Mouse (Mus musculus): ENCODE data around the gene Acads. TPM values are rescaled to one million over a fixed set of nuclear protein-coding genes. Genes with fewer than 3 reads are reported as not detected.
A peak's percentile ranks its signal among the peaks of the same experiment; 100 is the strongest.

The Acads gene
- polyA plus RNA-seq, 1 experiment = 220 TPM

DNA sequence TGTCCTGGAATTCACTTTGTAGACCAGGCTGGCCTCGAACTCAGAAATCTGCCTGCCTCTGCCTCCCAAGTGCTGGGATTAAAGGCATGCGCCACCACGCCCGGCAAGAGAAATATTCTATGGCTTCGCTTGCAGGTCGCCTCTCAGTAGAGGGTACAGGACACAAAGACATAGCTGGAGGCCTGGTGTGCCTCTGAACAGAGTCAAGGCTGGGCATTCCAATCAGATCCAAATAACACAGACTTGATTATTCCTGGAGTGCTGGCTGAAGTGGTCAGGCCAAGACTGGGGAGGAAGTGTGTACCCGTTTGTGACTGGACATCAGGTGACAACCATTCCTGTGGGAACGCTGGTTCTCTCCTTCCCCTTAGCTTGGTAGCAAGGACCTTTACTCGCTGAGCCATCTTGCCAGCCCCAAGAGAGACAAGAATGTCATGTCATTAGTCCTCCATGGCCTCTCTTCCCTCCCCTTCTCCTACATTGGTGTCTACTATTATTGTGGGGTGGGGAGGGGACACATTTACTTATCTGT is 23.1 kb upstream of the Acads start:
- DNase-seq = no peak
- 89% methylated on average over 9 of the region's 9 CpGs for WGBS

GRCm38 (mm10) chr5:115140726-115141125 is 21.6 kb upstream of the Acads start:
- TF ChIP-seq CTCF (conservative IDR thresholded peaks at IDR 0.05; ENCODE audit: insufficient read depth, insufficient read length, low read depth, low read length) (no peak), POLR2A (IDR thresholded peaks at IDR 0.05; ENCODE audit: low read depth, low read length) (no peak)
- WGBS = 67% methylated on average over 3 of the region's 3 CpGs
- Histone ChIP-seq H3K27ac (ENCODE audit: insufficient read depth, low read depth, low read length) (no peak overlapping the region), H3K36me3 (ENCODE audit: control insufficient read depth, insufficient read depth, low read length) (peaks cover 1% of the 10 kb centered on the region; the same call in 1 of the 2 replicates), H3K4me3 (ENCODE audit: insufficient read depth, low read depth, low read length) (no peak overlapping the region), H3K4me1 (ENCODE audit: control insufficient read depth, insufficient read depth, low read length) (no peaks in the 10 kb centered on the region; the same call in 1 of the 2 replicates), H3K27me3 (replicated peaks; ENCODE audit: control insufficient read depth, insufficient read depth, low read length) (no peaks in the 10 kb centered on the region)
- peak; percentile 59 for DNase-seq

More for the DNA sequence above, 23.1 kb upstream of the Acads start:
- no peak for TF ChIP-seq CTCF (conservative IDR thresholded peaks at IDR 0.05; ENCODE audit: insufficient read depth, insufficient read length, low read depth, low read length)
- TF ChIP-seq POLR2A (IDR thresholded peaks at IDR 0.05; ENCODE audit: low read depth, low read length) = no peak
- Histone ChIP-seq H3K36me3 (ENCODE audit: control insufficient read depth, insufficient read depth, low read length) (peaks cover 3% of the 10 kb centered on the region; the same call in 1 of the 2 replicates), H3K4me3 (ENCODE audit: insufficient read depth, low read depth, low read length) (no peak overlapping the region), H3K27me3 (replicated peaks; ENCODE audit: control insufficient read depth, insufficient read depth, low read length) (no peaks in the 10 kb centered on the region), H3K27ac (ENCODE audit: insufficient read depth, low read depth, low read length) (no peak overlapping the region), H3K4me1 (ENCODE audit: control insufficient read depth, insufficient read depth, low read length) (peaks cover 5% of the 10 kb centered on the region; the same call in 1 of the 2 replicates)

DNA sequence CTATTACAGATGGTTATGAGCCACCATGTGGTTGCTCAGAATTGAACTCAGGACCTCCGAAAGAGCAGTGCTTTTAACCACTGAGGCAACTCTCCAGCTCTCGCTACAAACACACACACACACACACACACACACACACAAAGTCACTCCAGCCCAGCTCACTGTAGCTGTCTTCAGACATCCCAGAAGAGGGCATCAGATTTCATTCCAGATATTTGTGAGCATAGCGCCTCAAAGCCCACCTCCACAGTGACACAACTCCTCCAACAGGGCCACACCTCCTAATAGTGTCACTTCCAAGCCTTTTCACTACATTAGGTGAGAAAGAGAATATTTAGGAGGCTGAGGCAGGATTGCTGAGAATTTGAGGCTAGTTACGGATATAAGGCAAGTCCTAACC is 20.0 kb upstream of the Acads start:
- H3K27me3 ChIP-seq (replicated peaks; ENCODE audit: control insufficient read depth, insufficient read depth, low read length) = no peaks in the 10 kb centered on the region

GRCm38 (mm10) chr5:115134234-115135165 is 15.4 kb upstream of the Acads start, which contains the start of gene Unc119b:
Unc119b (minus strand) TSS chr5:115134975.
- TF ChIP-seq CTCF (conservative IDR thresholded peaks at IDR 0.05; ENCODE audit: insufficient read depth, insufficient read length, low read depth, low read length) (no peak), POLR2A (IDR thresholded peaks at IDR 0.05; ENCODE audit: low read depth, low read length) (no peak)
- Histone ChIP-seq H3K4me1 (ENCODE audit: control insufficient read depth, insufficient read depth, low read length) (peaks cover 16% of the 10 kb centered on the region), H3K27me3 (replicated peaks; ENCODE audit: control insufficient read depth, insufficient read depth, low read length) (no peaks in the 10 kb centered on the region), H3K36me3 (ENCODE audit: control insufficient read depth, insufficient read depth, low read length) (peaks cover 1% of the 10 kb centered on the region; the same call in 1 of the 2 replicates), H3K4me3 (ENCODE audit: insufficient read depth, low read depth, low read length) (peak within 1 kb of the TSS; percentile 98), H3K27ac (ENCODE audit: insufficient read depth, low read depth, low read length) (peak within 1 kb of the TSS; percentile 73)
- under 1% methylated on average over 76 of the region's 81 CpGs for WGBS
- peak; percentile 93 for DNase-seq

More for the DNA sequence above, 20.0 kb upstream of the Acads start:
- Histone ChIP-seq H3K4me3 (ENCODE audit: insufficient read depth, low read depth, low read length) (no peak overlapping the region), H3K4me1 (ENCODE audit: control insufficient read depth, insufficient read depth, low read length) (no peaks in the 10 kb centered on the region; the same call in 1 of the 2 replicates), H3K36me3 (ENCODE audit: control insufficient read depth, insufficient read depth, low read length) (peaks cover 1% of the 10 kb centered on the region; the same call in 1 of the 2 replicates), H3K27ac (ENCODE audit: insufficient read depth, low read depth, low read length) (no peak overlapping the region)
- DNase-seq = no peak
- TF ChIP-seq POLR2A (IDR thresholded peaks at IDR 0.05; ENCODE audit: low read depth, low read length) (no peak), CTCF (conservative IDR thresholded peaks at IDR 0.05; ENCODE audit: insufficient read depth, insufficient read length, low read depth, low read length) (no peak)
- WGBS = 93% methylated on average over 4 of the region's 4 CpGs

- Histone ChIP-seq H3K27me3 (replicated peaks; ENCODE audit: control insufficient read depth, insufficient read depth, low read length) (no peaks in the 10 kb centered on the region), H3K36me3 (ENCODE audit: control insufficient read depth, insufficient read depth, low read length) (peaks cover 1% of the 10 kb centered on the region; the same call in 1 of the 2 replicates), H3K4me1 (ENCODE audit: control insufficient read depth, insufficient read depth, low read length) (peaks cover 16% of the 10 kb centered on the region), H3K27ac (ENCODE audit: insufficient read depth, low read depth, low read length) (no peak overlapping the region), H3K4me3 (ENCODE audit: insufficient read depth, low read depth, low read length) (peak overlapping the region; percentile 98)
- peak; percentile 51 for DNase-seq
- WGBS = 35% methylated on average over 6 of the region's 6 CpGs
- TF ChIP-seq CTCF (conservative IDR thresholded peaks at IDR 0.05; ENCODE audit: insufficient read depth, insufficient read length, low read depth, low read length) (no peak), POLR2A (IDR thresholded peaks at IDR 0.05; ENCODE audit: low read depth, low read length) (no peak)
These were observed 14.4 kb upstream of the Acads start for GRCm38 (mm10) chr5:115133358-115134066.

DNA sequence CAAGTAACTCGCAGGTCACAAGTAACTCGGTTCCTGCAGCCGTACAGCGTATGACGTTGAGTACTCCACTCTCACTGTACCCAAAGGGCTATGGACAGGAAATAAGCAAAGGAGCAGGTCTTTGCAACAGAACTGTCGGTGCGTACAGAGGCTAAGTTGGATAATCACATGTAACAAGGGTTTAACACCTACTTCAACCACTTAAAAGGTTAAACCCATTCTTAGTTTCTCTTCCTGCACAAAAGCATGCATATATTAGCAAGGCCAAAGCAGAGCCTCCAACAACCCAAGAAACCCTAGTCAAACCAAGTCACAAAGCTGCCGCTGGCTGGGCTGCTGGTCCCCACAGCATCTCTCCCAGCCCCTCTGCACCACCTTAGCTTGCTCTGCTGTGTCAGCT is 13.3 kb upstream of the Acads start:
- peaks cover 24% of the 10 kb centered on the region for H3K4me1 ChIP-seq (ENCODE audit: control insufficient read depth, insufficient read depth, low read length)
- TF ChIP-seq POLR2A (IDR thresholded peaks at IDR 0.05; ENCODE audit: low read depth, low read length) (no peak), CTCF (conservative IDR thresholded peaks at IDR 0.05; ENCODE audit: insufficient read depth, insufficient read length, low read depth, low read length) (no peak)
- peaks cover 1% of the 10 kb centered on the region; the same call in 1 of the 2 replicates for H3K36me3 ChIP-seq (ENCODE audit: control insufficient read depth, insufficient read depth, low read length)
- H3K27me3 ChIP-seq (replicated peaks; ENCODE audit: control insufficient read depth, insufficient read depth, low read length) = no peaks in the 10 kb centered on the region
- 58% methylated on average over 8 of the region's 8 CpGs for WGBS
- H3K4me3 ChIP-seq (ENCODE audit: insufficient read depth, low read depth, low read length) = peak overlapping the region; percentile 5; the same call in 1 of the 2 replicates
- H3K27ac ChIP-seq (ENCODE audit: insufficient read depth, low read depth, low read length) = no peak overlapping the region
- DNase-seq = no peak

Data from kidney, adult 2 months (tissue).